Mouse (Mus musculus) C2C12 (cell line): ENCODE data around the gene Gna13. TPM values are rescaled to one million over a fixed set of nuclear protein-coding genes. Genes with fewer than 3 reads are reported as not detected.

Experiments
- H3K27me3 ChIP-seq: one replicate; pipeline ENCODE4 v1.6.1; 2011; ENCODE audit not compliant: control insufficient read depth, insufficient read depth, insufficient read length
- H3K36me3 ChIP-seq: one replicate; pipeline ENCODE4 v1.6.1; 2011; ENCODE audit not compliant: control insufficient read depth, insufficient read depth
- H3K4me3 ChIP-seq: one replicate; pipeline ENCODE4 v1.5.1; 2011; ENCODE audit warnings: mild to moderate bottlenecking, control low read depth; ENCODE audit not compliant: poor library complexity, insufficient read depth, severe bottlenecking
- H3K79me2 ChIP-seq: one replicate; pipeline ENCODE4 v1.6.1; 2011; ENCODE audit not compliant: control insufficient read depth, insufficient read depth
- H3K79me3 ChIP-seq: one replicate; pipeline ENCODE4 v1.6.1; 2011; ENCODE audit warnings: low read depth, control low read depth
- H3ac ChIP-seq: one replicate; pipeline ENCODE3; 2011; ENCODE audit warnings: low read depth; ENCODE audit not compliant: control insufficient read depth, insufficient read length
- CEBPB ChIP-seq: IDR thresholded peaks from one replicate; pipeline ENCODE4 v1.6.1; 2011; ENCODE audit warnings: low read depth, mild to moderate bottlenecking, control low read depth, moderate library complexity
- CTCF ChIP-seq: IDR thresholded peaks from one replicate; pipeline ENCODE4 v1.5.1; 2011; ENCODE audit not compliant: control insufficient read depth, insufficient read depth, insufficient read length
- FOSL1 ChIP-seq: IDR thresholded peaks from one replicate; pipeline ENCODE4 v1.8.0; 2011; ENCODE audit warnings: mild to moderate bottlenecking, low read length; ENCODE audit not compliant: poor library complexity, insufficient read depth, severe bottlenecking
- MAX ChIP-seq: IDR thresholded peaks from one replicate; pipeline ENCODE4 v1.6.1; 2011; ENCODE audit warnings: mild to moderate bottlenecking, control low read depth
- MYOD1 ChIP-seq: IDR thresholded peaks from one replicate; pipeline ENCODE4 v1.6.1; 2011; ENCODE audit warnings: low read depth; ENCODE audit not compliant: control insufficient read depth, insufficient read length
- MYOG ChIP-seq: IDR thresholded peaks from one replicate; pipeline ENCODE4 v1.6.1; 2011; ENCODE audit not compliant: control insufficient read depth, insufficient read length; ENCODE audit errors: extremely low read depth
- USF1 ChIP-seq: IDR thresholded peaks from one replicate; pipeline ENCODE4 v1.6.1; 2011; ENCODE audit warnings: low read depth, mild to moderate bottlenecking, control low read depth, moderate library complexity
- polyA plus RNA-seq: library from polyadenylated mRNA; unstranded; fragments of >200 nt; fragmentation: generic; extraction: Trizol; gene quantifications from one replicate; pipeline ENCODE4 v1.2.1, GENCODE M21; 2012; ENCODE audit warnings: missing spikeins

The Gna13 gene
- polyA plus RNA-seq, 1 experiment = 18.1 TPM

GRCm38 (mm10) chr11:109395291-109395690 lies 32.7 kb downstream of the Gna13 start:
- no peak overlapping the region for H3K4me3 ChIP-seq
- no peaks in the 10 kb centered on the region for H3K27me3 ChIP-seq
- TF ChIP-seq FOSL1 (no peak), MAX (no peak), CTCF (no peak), MYOG (no peak), MYOD1 (no peak), USF1 (no peak), CEBPB (no peak)
- H3K79me3 ChIP-seq = peaks cover 20% of the 10 kb centered on the region
- H3K36me3 ChIP-seq = peaks cover 49% of the 10 kb centered on the region
- peaks cover 45% of the 10 kb centered on the region for H3K79me2 ChIP-seq
- H3ac ChIP-seq = no peak overlapping the region

- no peak overlapping the region for H3K4me3 ChIP-seq
- H3K27me3 ChIP-seq = no peaks in the 10 kb centered on the region
- TF ChIP-seq MYOG = no peak
- TF ChIP-seq MYOD1 = no peak
- no peak for TF ChIP-seq CTCF
Observed at GRCm38 (mm10) chr11:109406431-109406830, 43.8 kb downstream of the Gna13 start.

GRCm38 (mm10) chr11:109410197-109410980 lies 47.8 kb downstream of the Gna13 start:
- H3K36me3 ChIP-seq = no peaks in the 10 kb centered on the region
- no peaks in the 10 kb centered on the region for H3K27me3 ChIP-seq
- no peak for TF ChIP-seq FOSL1
- no peak for TF ChIP-seq USF1
- no peak for TF ChIP-seq CEBPB
- no peak for TF ChIP-seq CTCF
- no peak for TF ChIP-seq MAX
- no peak for TF ChIP-seq MYOD1
- TF ChIP-seq MYOG = no peak
- no peak overlapping the region for H3K4me3 ChIP-seq
- no peaks in the 10 kb centered on the region for H3K79me3 ChIP-seq
- H3K79me2 ChIP-seq = no peaks in the 10 kb centered on the region
- no peak overlapping the region for H3ac ChIP-seq

More at GRCm38 (mm10) chr11:109406431-109406830, 43.8 kb downstream of the Gna13 start:
- no peaks in the 10 kb centered on the region for H3K79me3 ChIP-seq
- H3K36me3 ChIP-seq = no peaks in the 10 kb centered on the region
- H3K79me2 ChIP-seq = no peaks in the 10 kb centered on the region
- no peak overlapping the region for H3ac ChIP-seq

- TF ChIP-seq MYOD1 (no peak), MAX (no peak), CEBPB (no peak), USF1 (no peak), CTCF (no peak), MYOG (no peak), FOSL1 (no peak)
- Histone ChIP-seq H3ac (no peak within 1 kb of the TSS), H3K79me2 (no peaks in the 10 kb centered on the region), H3K36me3 (no peaks in the 10 kb centered on the region), H3K27me3 (no peaks in the 10 kb centered on the region), H3K4me3 (no peak within 1 kb of the TSS), H3K79me3 (no peaks in the 10 kb centered on the region)
Observed at GRCm38 (mm10) chr11:109413617-109414016, 51.0 kb downstream of the Gna13 start, which contains the start of gene 9930022D16Rik. TSS of gene 9930022D16Rik (plus strand) at chr11:109413917.

- no peaks in the 10 kb centered on the region for H3K79me3 ChIP-seq
- H3K36me3 ChIP-seq = no peaks in the 10 kb centered on the region
- no peaks in the 10 kb centered on the region for H3K27me3 ChIP-seq
- no peaks in the 10 kb centered on the region for H3K79me2 ChIP-seq
- H3K4me3 ChIP-seq = no peak overlapping the region
- no peak for TF ChIP-seq FOSL1
- no peak for TF ChIP-seq MYOG
- no peak for TF ChIP-seq CTCF
- TF ChIP-seq USF1 = no peak
- TF ChIP-seq MAX = no peak
- no peak for TF ChIP-seq MYOD1
- TF ChIP-seq CEBPB = no peak
- H3ac ChIP-seq = no peak overlapping the region
Observed at GRCm38 (mm10) chr11:109414802-109415201, 52.2 kb downstream of the Gna13 start.
